Mouse (Mus musculus) kidney, adult 10 weeks (tissue): Measurements from ENCODE around the gene Cd55. TPM values are rescaled to one million over a fixed set of nuclear protein-coding genes. Genes with fewer than 3 reads are reported as not detected.

Experiments
- polyA plus RNA-seq: library from polyadenylated mRNA; stranded (reverse); fragments of 350-450 nt; fragmentation: Illumina TruSeq; extraction: RNeasy Lipid Tissue Mini Kit (QIAGEN cat#74804); gene quantifications from one replicate; pipeline ENCODE4 v1.2.3, GENCODE M21; 2014; ENCODE audit warnings: low read depth, low replicate concordance

The Cd55 gene
- 39.8 TPM for polyA plus RNA-seq

GRCm38 (mm10) chr1:130462084-130462861, at the start of gene Cd55:
TSS of gene Cd55 (minus strand) at chr1:130462744.

GRCm38 (mm10) chr1:130422664-130423111, 39.9 kb downstream of the Cd55 start, which contains the start of gene Cd55b:
TSS of gene Cd55b (minus strand) at chr1:130423009.

Other genes with a start within 250 kb of the Cd55 start
- not detected for gene Cd55b, start 39.7 kb downstream of the Cd55 start, polyA plus RNA-seq
- not detected for gene Zp3r, start 166.9 kb upstream of the Cd55 start, polyA plus RNA-seq
- not detected for gene C4bp, start 198.9 kb upstream of the Cd55 start, polyA plus RNA-seq